Mouse (Mus musculus) small intestine, adult 2 months (tissue): ENCODE measurements at regions not wholly inside any gene's neighbourhood (a gene's known extent, or its start where the extent isn't known, plus 50 kb on each side); places are given as distances from the start of the nearest gene placed in this dataset.

ENCODE experiments used
- CTCF ChIP-seq: fragments of 200-500 bp; IDR thresholded peaks from 2 replicates; pipeline ENCODE4 v1.5.1; 2012; ENCODE audit warnings: low read depth, mild to moderate bottlenecking, control low read depth, inconsistent platforms, low read length, moderate library complexity, mixed read lengths; ENCODE audit not compliant: insufficient replicate concordance, insufficient read length; ENCODE audit errors: extremely low read depth
- POLR2A ChIP-seq: fragments of 200-500 bp; IDR thresholded peaks from 2 replicates; pipeline ENCODE4 v1.6.1; 2012; ENCODE audit warnings: low read depth, mild to moderate bottlenecking, control low read depth, inconsistent platforms, low read length, moderate library complexity

GRCm38 (mm10) chr5:119335979-119336378 is 334.5 kb upstream of the Tbx3 start:
- TF ChIP-seq CTCF = no peak
- no peak for TF ChIP-seq POLR2A
